Mouse (Mus musculus) spleen, adult 2 months (tissue): ENCODE data around the gene Nprl2.

Experiments
- CTCF ChIP-seq: fragments of 200-500 bp; IDR thresholded peaks from 2 replicates; pipeline ENCODE4 v1.5.1; 2011; ENCODE audit warnings: mild to moderate bottlenecking, inconsistent platforms; ENCODE audit not compliant: insufficient read depth, insufficient read length, insufficient replicate concordance; ENCODE audit errors: extremely low read depth
- POLR2A ChIP-seq: fragments of 200-500 bp; IDR thresholded peaks from 2 replicates; pipeline ENCODE4 v1.6.1; 2011; ENCODE audit warnings: low read depth, low read length, inconsistent platforms

GRCm38 (mm10) chr9:107580501-107581317 is 38.7 kb downstream of the Nprl2 start, which contains the start of gene Hyal3:
- TF ChIP-seq CTCF (no peak), POLR2A (peak; percentile 67)
